Mouse (Mus musculus) kidney, postnatal 4 days (tissue): ENCODE results near the gene Smok2b.
"Not testable (repeated sequence)": the region's sequence is repeated elsewhere in the genome, so short reads cannot be mapped to it uniquely, and the experiment has no call there.

Experiments used
- DNase-seq, 2 experiments: peaks; one replicate each; pipeline ENCODE4 v3.0.0; 2021; ENCODE audit warnings: mixed read lengths in 2 of 2

Gene Smok2b

DNA sequence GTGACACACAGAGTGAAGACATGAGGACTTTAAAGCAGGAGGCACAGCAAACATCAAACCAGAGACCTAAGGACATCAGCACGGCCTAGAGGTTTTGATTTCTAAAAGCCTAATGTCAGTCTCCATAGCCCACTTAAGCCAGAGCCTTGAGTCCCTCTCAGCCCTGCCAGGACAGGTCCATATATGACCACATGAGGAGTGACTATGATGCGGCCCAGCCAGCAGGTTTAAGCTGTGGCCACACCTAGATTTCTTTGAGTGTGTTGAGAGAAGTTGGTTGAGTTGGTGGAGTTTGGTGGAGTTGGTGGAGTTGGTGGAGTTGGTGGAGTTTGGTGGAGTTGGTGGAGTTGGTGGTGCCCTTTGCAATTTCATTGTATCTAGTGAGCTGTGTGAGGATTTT lies at the start of gene Smok2b:
TSS of gene Smok2b (plus strand) at position 301 of the 400 bp plus-strand sequence.
- not testable (repeated sequence) for DNase-seq

GRCm38 (mm10) chr17:13180491-13180890 lies 49.6 kb upstream of the Smok2b start:
- not testable (repeated sequence) for DNase-seq

DNA sequence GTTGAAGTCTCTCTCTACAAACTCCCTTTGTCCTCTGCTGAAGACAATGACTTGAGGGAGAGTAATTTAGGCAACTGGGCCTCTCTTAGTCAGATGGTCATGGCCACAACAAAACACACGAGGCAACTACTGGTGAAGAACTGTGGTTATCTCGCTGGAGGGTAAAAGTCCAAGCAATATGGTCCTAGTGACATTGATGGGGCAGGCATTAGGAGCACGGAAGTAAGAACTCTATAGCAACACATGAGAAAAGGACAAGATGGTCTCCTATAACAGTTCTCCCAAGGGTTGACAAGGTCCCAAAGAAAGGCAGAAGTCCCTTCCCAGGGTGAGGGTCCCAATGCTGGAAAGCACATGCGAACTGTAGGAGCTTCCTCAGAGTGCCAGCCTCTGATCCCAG lies 47.3 kb upstream of the Smok2b start:
- not testable (repeated sequence) for DNase-seq

GRCm38 (mm10) chr17:13184514-13184913 lies 45.5 kb upstream of the Smok2b start:
- not testable (repeated sequence) for DNase-seq

GRCm38 (mm10) chr17:13186541-13186940 lies 43.5 kb upstream of the Smok2b start:
- DNase-seq = not testable (repeated sequence)

DNA sequence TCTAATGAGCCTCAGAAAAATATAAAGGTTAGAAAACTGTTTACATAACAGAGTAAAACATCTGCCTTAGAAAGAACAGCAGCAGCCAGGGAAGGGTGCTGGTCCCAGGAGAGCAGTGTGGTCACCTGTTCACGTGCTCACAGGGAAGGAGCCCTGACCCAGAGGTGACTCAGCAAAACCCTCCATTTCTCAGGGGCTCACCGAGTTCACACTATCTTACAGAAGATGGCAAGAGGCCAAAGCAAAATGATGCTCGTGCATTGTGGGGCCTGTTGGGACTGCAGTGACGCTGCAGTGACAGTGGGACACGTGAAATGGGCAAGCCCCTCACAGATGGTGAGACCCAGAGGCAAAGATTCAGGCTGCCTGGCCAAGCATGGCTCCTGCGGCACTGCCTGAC lies 42.4 kb upstream of the Smok2b start:
- DNase-seq = not testable (repeated sequence)

DNA sequence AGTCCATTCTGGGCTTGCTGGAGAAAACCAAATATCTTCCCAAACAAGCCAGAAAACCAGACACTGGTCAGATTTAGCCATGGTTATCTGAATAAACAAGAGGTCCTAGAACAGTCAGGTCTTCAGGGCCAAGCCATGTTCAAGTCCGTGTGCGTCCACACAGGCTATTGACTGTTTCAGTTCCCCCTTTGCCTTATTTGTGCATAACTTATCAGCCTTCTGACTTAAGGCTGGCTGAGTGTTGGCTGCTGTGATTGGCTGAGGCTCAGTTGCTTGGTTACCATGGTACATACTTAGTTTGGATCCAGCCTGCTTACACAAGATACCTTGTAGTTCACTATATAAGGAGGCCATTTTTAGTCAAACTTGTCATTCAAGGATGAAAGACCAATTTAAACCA lies 41.2 kb upstream of the Smok2b start:
- DNase-seq = not testable (repeated sequence)

GRCm38 (mm10) chr17:13190836-13191583 lies 39.0 kb upstream of the Smok2b start:
- DNase-seq = not testable (repeated sequence)

GRCm38 (mm10) chr17:13196486-13196885 lies 33.6 kb upstream of the Smok2b start:
- not testable (repeated sequence) for DNase-seq

DNA sequence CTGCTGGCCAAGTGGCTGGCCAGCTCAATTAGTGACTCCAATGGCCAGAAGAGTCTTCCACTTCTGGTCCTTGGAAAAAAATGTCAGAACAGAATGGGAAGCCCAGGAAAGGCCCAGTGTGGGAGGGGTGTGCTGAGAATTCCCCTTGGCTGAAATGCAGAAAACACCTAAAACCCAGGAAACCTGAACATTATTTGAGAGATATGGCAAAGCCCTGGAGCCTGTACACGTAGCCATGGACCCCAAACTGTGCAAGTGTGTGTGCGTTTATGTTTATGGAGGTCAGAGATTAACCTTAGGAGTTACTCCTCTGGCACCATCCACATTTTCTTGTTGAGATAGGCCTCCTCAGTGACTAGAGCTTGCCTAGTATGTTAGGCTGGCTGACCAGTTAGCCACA lies 31.2 kb upstream of the Smok2b start:
- DNase-seq = not testable (repeated sequence)

- peak; percentile 30 to 33 for DNase-seq
Observed at GRCm38 (mm10) chr17:13199880-13200409, 30.1 kb upstream of the Smok2b start.

DNA sequence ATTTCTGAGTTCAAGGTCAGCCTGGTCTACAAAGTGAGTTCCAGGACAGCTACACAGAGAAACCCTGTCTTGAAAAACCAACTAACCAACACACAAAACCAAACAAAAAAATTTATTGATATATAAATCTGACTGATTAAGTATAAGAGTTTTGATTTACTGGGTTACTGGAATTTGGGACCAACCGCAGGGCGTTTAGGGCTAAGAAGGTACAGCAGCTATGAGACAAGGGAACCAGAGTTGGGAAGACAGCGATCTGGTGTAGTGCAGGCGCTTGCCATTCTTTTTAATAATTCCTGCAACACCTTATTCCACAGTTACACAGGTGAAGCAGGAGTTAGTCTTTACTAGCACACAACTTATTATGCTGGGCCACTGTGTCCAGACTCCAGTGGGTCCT lies 28.5 kb upstream of the Smok2b start:
- DNase-seq = not testable (repeated sequence)

GRCm38 (mm10) chr17:13202453-13203107 lies 27.5 kb upstream of the Smok2b start:
- not testable (repeated sequence) for DNase-seq

- not testable (repeated sequence) for DNase-seq
Observed at GRCm38 (mm10) chr17:13205247-13205646, 24.8 kb upstream of the Smok2b start.

GRCm38 (mm10) chr17:13206491-13206890 lies 23.6 kb upstream of the Smok2b start:
- DNase-seq = no peak

- DNase-seq = not testable (repeated sequence)
Observed at GRCm38 (mm10) chr17:13208460-13208859, 21.6 kb upstream of the Smok2b start.

- no peak for DNase-seq
Observed at GRCm38 (mm10) chr17:13212136-13212850, 17.8 kb upstream of the Smok2b start.

- DNase-seq = no peak
Observed at GRCm38 (mm10) chr17:13214169-13214568, 15.9 kb upstream of the Smok2b start.

DNA sequence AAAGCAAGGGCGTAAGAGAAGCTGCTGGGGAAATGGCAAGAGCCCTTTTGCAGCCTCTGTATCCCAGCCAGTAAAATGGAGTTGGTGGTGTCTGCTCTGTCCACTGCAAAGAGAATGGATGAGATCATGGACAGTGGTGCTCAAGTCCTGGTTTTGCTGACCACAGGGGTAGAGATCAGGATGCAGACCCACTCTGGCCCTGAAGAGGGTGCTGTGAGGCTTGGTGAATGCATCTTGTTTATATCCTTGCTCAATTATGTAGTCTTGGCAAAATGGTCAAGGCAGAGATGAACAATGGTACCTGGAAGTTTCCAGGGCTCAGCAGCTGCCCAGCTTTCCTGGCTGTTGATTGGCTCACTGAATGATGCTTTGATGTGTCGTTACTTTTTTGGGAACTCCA lies 14.5 kb upstream of the Smok2b start:
- peak; percentile 23 to 37 for DNase-seq

- DNase-seq = no peak
Observed at GRCm38 (mm10) chr17:13220888-13221287, 9.2 kb upstream of the Smok2b start, which contains the start of gene Smok2a. Gene Smok2a, plus strand, starts transcription at chr17:13221188.

DNA sequence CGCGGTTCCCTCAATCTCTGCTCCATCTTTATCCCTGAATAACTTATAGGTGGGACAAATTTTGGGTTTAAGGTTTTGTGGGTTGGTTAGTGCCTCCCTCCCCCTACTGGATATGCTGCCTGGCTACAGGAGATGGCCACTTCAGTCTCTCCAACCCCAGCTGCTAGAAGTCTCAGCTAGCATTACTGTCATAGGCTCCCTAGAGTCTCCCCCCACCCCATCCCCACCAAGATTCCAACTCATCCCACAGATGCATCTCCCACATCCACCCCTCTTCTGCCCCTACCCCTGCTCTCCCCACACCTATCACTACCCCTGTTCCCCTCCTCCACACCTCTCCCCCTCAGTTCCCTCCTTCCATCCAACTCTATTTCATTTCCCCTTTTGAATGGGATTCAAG lies 8.1 kb upstream of the Smok2b start:
- not testable (repeated sequence) for DNase-seq

DNA sequence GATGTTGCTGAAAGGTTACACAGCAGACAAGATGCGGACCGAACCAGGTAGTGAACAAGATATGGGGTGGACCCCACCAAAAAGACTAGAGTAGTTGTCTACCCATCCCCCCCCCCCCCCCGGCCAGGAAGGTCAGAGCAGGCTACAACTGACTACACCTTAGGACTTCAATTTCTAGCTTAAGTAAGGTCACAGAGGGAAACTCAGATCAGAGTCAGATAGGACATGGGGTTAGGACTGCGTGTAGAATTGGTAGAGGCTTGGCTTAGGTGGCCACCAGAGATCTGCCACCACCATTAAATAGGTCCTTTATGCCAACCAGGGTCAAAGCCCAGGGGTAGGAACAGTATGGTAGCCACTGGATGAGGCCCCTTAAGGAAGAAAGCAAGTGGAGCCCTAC lies 9.4 kb downstream of the Smok2b start:
- DNase-seq = not testable (repeated sequence)
